Mouse (Mus musculus): ENCODE data around the gene Sf3b6. TPM values are rescaled to one million over a fixed set of nuclear protein-coding genes. Genes with fewer than 3 reads are reported as not detected.

Sf3b6 gene
- total RNA-seq, 2 experiments from 2014 or later, result 24.8 to 31.4 TPM

- intact Hi-C loops (cut with DNase I), result no loop called here
- DNase-seq, result no peak
These were observed 58.3 kb downstream of the Sf3b6 start for GRCm38 (mm10) chr12:4875623-4876022.

Other genes with a start within 250 kb of the Sf3b6 start
- gene Itsn2, start 224.9 kb upstream of the Sf3b6 start, total RNA-seq (2021), result 10 to 100 TPM; 17.4 to 21.0 TPM
- gene Gm3625, start 224.6 kb upstream of the Sf3b6 start, total RNA-seq (2021), result not detected
- not detected for gene Fam228a, start 79.1 kb upstream of the Sf3b6 start, total RNA-seq (2021)
- 1 to 10 TPM; 1.4 to 1.5 TPM for gene Pfn4, start 48.5 kb upstream of the Sf3b6 start, total RNA-seq (2021)
- gene Fam228b, start 48.3 kb upstream of the Sf3b6 start, total RNA-seq (2021), result 1 to 10 TPM; 3.8 to 5.5 TPM
- 1 to 10 TPM; 1.0 to 1.2 TPM for gene Fkbp1b, start 24.0 kb downstream of the Sf3b6 start, total RNA-seq (2021)
- gene Wdcp, start 25.8 kb downstream of the Sf3b6 start, total RNA-seq (2021), result 1 to 10 TPM; 3.9 to 4.4 TPM
- gene Mfsd2b, start 56.8 kb downstream of the Sf3b6 start, total RNA-seq (2021), result under 1 TPM; 0.57 to 0.61 TPM
- 100 to 1,000 TPM in 1 of 2 experiments, 10 to 100 TPM in 1; 91.8 to 112 TPM for gene Ubxn2a, start 90.2 kb downstream of the Sf3b6 start, total RNA-seq (2021)
- 10 to 100 TPM; 13.4 to 16.0 TPM for gene Atad2b, start 99.8 kb downstream of the Sf3b6 start, total RNA-seq (2021)